Mouse (Mus musculus): ENCODE data around the gene Slc38a10. TPM values are rescaled to one million over a fixed set of nuclear protein-coding genes. Genes with fewer than 3 reads are reported as not detected.

Gene Slc38a10
- polyA plus RNA-seq, 1 experiment from 2014 or later: 59.4 TPM

DNA sequence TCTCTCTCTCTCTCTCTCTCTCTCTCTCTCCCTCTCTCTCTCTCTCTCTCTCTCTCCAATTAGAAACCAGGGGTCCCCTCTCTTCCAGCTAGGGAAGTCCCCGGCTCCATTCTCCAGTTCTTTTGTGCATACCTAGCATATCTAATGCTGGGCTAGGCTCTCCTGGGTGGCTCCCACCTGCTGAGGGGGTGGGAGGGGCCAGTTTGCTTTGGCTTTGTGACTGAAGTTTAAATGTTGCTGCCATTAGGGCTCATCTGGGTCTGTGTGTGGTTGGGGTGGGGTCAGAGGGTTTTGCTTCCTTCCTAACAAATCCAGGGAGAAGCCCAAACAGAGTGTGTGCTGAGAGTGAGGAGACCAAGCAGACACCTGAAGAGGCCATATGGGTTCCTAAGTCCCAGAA is 32.0 kb upstream of the Slc38a10 start:
- no peak overlapping the region for H3K9ac ChIP-seq (ENCODE audit: low read depth, low read length)
- ATAC-seq (replicated peaks; ENCODE audit: low FRiP score): no peak

DNA sequence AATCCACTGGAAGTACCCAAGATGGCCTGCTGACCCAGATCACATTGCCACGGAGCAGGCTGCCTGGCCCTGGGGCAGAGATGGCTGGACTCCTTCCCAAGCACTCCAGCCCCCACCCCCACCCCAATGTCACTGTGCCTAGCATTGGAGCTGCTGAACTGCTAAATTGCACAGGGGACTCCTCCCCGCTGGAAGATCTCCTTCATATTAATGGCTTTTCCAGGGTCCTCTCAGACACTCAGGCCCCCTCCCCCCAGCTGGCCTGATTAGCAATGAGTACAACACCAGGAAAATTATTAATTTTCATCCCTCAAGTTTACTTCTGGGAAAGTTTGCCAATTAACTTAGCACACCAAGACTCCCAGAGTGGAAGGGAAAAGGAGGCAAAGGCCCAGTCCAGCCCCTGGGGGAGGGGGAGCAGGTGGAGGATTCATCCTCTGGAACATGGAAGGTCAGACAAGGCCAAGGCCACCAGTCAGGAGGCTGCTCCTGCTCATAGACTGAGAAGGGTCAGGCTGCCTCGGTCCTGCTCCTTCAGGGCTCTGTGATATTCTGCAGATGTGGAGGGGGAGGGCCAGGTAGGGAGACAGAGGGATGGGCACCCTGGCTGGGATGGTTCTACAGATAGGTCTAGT is 31.4 kb upstream of the Slc38a10 start:
- ATAC-seq (replicated peaks; ENCODE audit: low FRiP score): no peak
- Histone ChIP-seq H3K4me3 (ENCODE audit: low read depth, low read length) (no peak overlapping the region), H3K9me3 (ENCODE audit: control insufficient read depth, low read length) (no peaks in the 10 kb centered on the region), H3K4me2 (no peak overlapping the region), H3K4me1 (replicated peaks; ENCODE audit: control insufficient read depth, insufficient read depth, low read length) (peaks cover 35% of the 10 kb centered on the region), H3K36me3 (ENCODE audit: control insufficient read depth, insufficient read depth, low read length) (no peaks in the 10 kb centered on the region), H3K27ac (ENCODE audit: low read depth, low read length) (no peak overlapping the region), H3K9ac (ENCODE audit: low read depth, low read length) (no peak overlapping the region), H3K27me3 (replicated peaks; ENCODE audit: control insufficient read depth, insufficient read depth, low read length) (peaks cover 48% of the 10 kb centered on the region)
- WGBS: 49% methylated on average over 3 of the region's 3 CpGs
- no peak for DNase-seq (ENCODE audit: low spot score)

More for the DNA sequence above, 32.0 kb upstream of the Slc38a10 start:
- Histone ChIP-seq H3K4me2 (no peak overlapping the region), H3K27ac (ENCODE audit: low read depth, low read length) (no peak overlapping the region; the same call in 1 of the 2 replicates), H3K9me3 (ENCODE audit: control insufficient read depth, low read length) (no peaks in the 10 kb centered on the region), H3K27me3 (replicated peaks; ENCODE audit: control insufficient read depth, insufficient read depth, low read length) (peaks cover 54% of the 10 kb centered on the region), H3K36me3 (ENCODE audit: control insufficient read depth, insufficient read depth, low read length) (no peaks in the 10 kb centered on the region), H3K4me3 (ENCODE audit: low read depth, low read length) (no peak overlapping the region), H3K4me1 (replicated peaks; ENCODE audit: control insufficient read depth, insufficient read depth, low read length) (peaks cover 35% of the 10 kb centered on the region)
- DNase-seq (ENCODE audit: low spot score): no peak
- WGBS: 67% methylated on average over 1 of the region's 1 CpGs

DNA sequence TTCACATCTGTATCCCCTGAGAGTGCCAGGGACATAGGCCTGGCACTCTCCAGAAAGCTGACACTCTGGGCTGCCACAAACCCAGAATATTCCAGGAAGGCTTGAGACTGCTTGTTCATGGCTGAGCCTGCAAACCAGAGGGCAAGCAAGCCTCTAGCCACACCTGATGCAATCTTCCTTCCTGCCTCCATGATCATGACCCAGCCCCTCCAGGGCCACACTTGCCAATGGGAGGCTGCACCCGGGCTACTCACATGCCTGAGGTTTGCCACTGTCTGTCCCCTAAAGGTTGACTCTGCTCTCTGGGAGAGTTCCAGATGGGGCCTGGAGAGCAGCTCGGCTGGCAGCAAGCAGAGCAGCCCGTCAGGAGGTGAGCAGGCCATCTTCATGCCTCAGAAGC is 30.2 kb upstream of the Slc38a10 start:
- Histone ChIP-seq H3K9me3 (ENCODE audit: control insufficient read depth, low read length) (no peaks in the 10 kb centered on the region), H3K27me3 (replicated peaks; ENCODE audit: control insufficient read depth, insufficient read depth, low read length) (peaks cover 36% of the 10 kb centered on the region), H3K9ac (ENCODE audit: low read depth, low read length) (no peak overlapping the region), H3K27ac (ENCODE audit: low read depth, low read length) (no peak overlapping the region), H3K4me2 (no peak overlapping the region), H3K4me3 (ENCODE audit: low read depth, low read length) (no peak overlapping the region), H3K4me1 (replicated peaks; ENCODE audit: control insufficient read depth, insufficient read depth, low read length) (peaks cover 35% of the 10 kb centered on the region), H3K36me3 (ENCODE audit: control insufficient read depth, insufficient read depth, low read length) (no peaks in the 10 kb centered on the region)
- ATAC-seq (replicated peaks; ENCODE audit: low FRiP score) (no peak), DNase-seq (ENCODE audit: low spot score) (no peak)
- WGBS: 51% methylated on average over 3 of the region's 3 CpGs

DNA sequence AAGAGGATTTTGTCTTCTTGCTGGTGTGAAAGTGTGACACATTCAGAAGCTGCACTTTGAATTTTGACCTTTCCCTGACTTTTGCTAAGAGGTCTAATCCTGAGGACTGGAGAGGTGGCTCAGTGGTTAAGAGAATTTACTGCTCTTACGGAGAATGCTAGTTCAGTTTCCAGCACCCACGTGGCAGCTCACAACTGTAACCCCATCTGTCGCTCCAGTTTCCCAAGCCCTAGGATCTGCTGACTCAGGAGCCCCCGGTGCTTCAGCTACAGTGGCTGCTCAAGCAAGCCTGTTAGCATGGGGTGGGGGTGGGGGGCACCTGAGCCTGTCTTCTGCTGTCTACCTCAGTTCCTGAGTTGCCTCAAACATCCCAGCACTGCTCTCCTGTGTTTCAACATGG is 28.2 kb upstream of the Slc38a10 start:
- Histone ChIP-seq H3K36me3 (ENCODE audit: control insufficient read depth, insufficient read depth, low read length) (no peaks in the 10 kb centered on the region), H3K9me3 (ENCODE audit: control insufficient read depth, low read length) (no peaks in the 10 kb centered on the region), H3K4me3 (ENCODE audit: low read depth, low read length) (no peak overlapping the region), H3K9ac (ENCODE audit: low read depth, low read length) (no peak overlapping the region), H3K27ac (ENCODE audit: low read depth, low read length) (no peak overlapping the region), H3K27me3 (replicated peaks; ENCODE audit: control insufficient read depth, insufficient read depth, low read length) (peaks cover 16% of the 10 kb centered on the region), H3K4me2 (no peak overlapping the region), H3K4me1 (replicated peaks; ENCODE audit: control insufficient read depth, insufficient read depth, low read length) (peaks cover 18% of the 10 kb centered on the region)
- no peak for DNase-seq (ENCODE audit: low spot score)
- WGBS: 37% methylated on average over 4 of the region's 4 CpGs
- ATAC-seq (replicated peaks; ENCODE audit: low FRiP score): no peak

DNA sequence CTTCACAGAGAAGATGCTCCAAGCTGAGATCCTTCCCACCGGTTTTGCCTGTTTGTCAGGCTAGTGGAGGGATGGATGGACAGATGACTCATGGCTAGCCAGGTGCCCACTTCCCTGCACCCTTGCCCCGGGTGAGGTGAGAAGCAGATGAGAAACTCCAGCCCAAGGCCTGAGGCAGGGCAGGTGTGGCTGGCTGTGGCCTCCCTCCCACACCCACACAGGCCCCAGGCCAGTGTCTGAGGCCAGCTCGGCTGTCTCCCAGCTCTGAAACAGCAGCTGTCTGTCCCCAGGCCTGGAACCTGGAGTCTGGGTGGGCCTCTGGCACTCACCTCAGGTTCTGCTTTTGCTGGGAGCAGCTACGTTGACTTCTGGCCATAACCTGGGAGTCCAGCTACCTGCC is 24.8 kb upstream of the Slc38a10 start:
- H3K36me3 ChIP-seq (ENCODE audit: control insufficient read depth, insufficient read depth, low read length): no peaks in the 10 kb centered on the region
- H3K27me3 ChIP-seq (replicated peaks; ENCODE audit: control insufficient read depth, insufficient read depth, low read length): peaks cover 5% of the 10 kb centered on the region; the same call in 1 of the 2 replicates
- H3K27ac ChIP-seq (ENCODE audit: low read depth, low read length): no peak overlapping the region
- H3K4me1 ChIP-seq (replicated peaks; ENCODE audit: control insufficient read depth, insufficient read depth, low read length): 0 out of 2 replicates have a peak, but pooled peaks cover 2% of the 10 kb centered on the region
- no peaks in the 10 kb centered on the region for H3K9me3 ChIP-seq (ENCODE audit: control insufficient read depth, low read length)
- WGBS: 78% methylated on average over 4 of the region's 4 CpGs
- DNase-seq (ENCODE audit: low spot score) (no peak), ATAC-seq (replicated peaks; ENCODE audit: low FRiP score) (no peak)
- H3K4me3 ChIP-seq (ENCODE audit: low read depth, low read length): no peak overlapping the region
- H3K9ac ChIP-seq (ENCODE audit: low read depth, low read length): no peak overlapping the region
- H3K4me2 ChIP-seq: no peak overlapping the region

DNA sequence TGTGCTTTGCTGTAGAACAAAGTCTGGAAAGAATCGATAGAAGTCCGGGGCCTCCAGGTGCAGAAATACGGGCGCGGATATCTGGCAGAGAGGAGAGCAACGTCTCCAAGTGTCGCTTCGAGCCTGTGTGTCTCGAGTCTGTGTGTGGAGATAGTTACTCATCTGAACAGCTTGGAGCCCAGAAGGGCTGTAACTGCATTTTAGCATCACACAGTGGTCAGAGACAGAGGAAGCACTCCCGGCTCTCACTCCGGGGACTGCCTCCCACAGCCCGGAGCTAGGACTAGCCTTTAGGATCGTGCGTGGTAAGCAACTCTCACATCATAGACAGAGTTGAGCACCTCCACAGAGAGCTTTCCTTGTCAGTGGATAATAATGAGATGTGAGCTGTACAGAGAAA is 22.1 kb upstream of the Slc38a10 start:
- Histone ChIP-seq H3K36me3 (ENCODE audit: control insufficient read depth, insufficient read depth, low read length) (no peaks in the 10 kb centered on the region), H3K4me3 (ENCODE audit: low read depth, low read length) (no peak overlapping the region), H3K27me3 (replicated peaks; ENCODE audit: control insufficient read depth, insufficient read depth, low read length) (peaks cover 3% of the 10 kb centered on the region; the same call in 1 of the 2 replicates), H3K27ac (ENCODE audit: low read depth, low read length) (no peak overlapping the region), H3K4me1 (replicated peaks; ENCODE audit: control insufficient read depth, insufficient read depth, low read length) (peaks cover 16% of the 10 kb centered on the region), H3K9me3 (ENCODE audit: control insufficient read depth, low read length) (no peaks in the 10 kb centered on the region), H3K4me2 (no peak overlapping the region), H3K9ac (ENCODE audit: low read depth, low read length) (no peak overlapping the region)
- ATAC-seq (replicated peaks; ENCODE audit: low FRiP score) (no peak), DNase-seq (ENCODE audit: low spot score) (peak; percentile 28)
- 81% methylated on average over 14 of the region's 14 CpGs for WGBS

DNA sequence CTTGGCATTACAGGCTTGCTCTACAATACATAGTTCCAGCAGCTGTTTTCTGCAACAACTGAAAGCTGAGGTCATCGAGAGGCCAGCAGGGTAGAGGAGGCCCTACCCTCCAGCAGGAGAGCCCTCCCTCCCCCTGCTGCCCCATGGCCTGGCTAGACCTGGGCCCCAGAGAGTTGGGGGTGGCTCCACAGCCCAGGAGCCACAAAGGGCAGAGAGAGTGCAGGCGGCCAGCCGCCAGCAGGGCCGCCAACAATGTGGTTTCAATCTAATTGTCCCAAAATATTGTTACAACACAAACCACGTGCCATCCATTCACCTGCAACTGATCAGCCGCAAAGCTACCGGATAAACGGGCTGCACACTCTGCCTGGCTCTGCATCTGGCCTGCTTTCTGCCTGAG is 20.0 kb upstream of the Slc38a10 start:
- Histone ChIP-seq H3K9ac (ENCODE audit: low read depth, low read length) (no peak overlapping the region), H3K27ac (ENCODE audit: low read depth, low read length) (no peak overlapping the region), H3K36me3 (ENCODE audit: control insufficient read depth, insufficient read depth, low read length) (no peaks in the 10 kb centered on the region), H3K27me3 (replicated peaks; ENCODE audit: control insufficient read depth, insufficient read depth, low read length) (peaks cover 3% of the 10 kb centered on the region; the same call in 1 of the 2 replicates), H3K4me2 (no peak overlapping the region), H3K9me3 (ENCODE audit: control insufficient read depth, low read length) (no peaks in the 10 kb centered on the region), H3K4me3 (ENCODE audit: low read depth, low read length) (no peak overlapping the region), H3K4me1 (replicated peaks; ENCODE audit: control insufficient read depth, insufficient read depth, low read length) (peaks cover 20% of the 10 kb centered on the region)
- peak; percentile 34 for DNase-seq (ENCODE audit: low spot score)
- 52% methylated on average over 8 of the region's 8 CpGs for whole genome bisulfite sequencing
- no peak; the same call in 1 of the 2 replicates for ATAC-seq (replicated peaks; ENCODE audit: low FRiP score)

DNA sequence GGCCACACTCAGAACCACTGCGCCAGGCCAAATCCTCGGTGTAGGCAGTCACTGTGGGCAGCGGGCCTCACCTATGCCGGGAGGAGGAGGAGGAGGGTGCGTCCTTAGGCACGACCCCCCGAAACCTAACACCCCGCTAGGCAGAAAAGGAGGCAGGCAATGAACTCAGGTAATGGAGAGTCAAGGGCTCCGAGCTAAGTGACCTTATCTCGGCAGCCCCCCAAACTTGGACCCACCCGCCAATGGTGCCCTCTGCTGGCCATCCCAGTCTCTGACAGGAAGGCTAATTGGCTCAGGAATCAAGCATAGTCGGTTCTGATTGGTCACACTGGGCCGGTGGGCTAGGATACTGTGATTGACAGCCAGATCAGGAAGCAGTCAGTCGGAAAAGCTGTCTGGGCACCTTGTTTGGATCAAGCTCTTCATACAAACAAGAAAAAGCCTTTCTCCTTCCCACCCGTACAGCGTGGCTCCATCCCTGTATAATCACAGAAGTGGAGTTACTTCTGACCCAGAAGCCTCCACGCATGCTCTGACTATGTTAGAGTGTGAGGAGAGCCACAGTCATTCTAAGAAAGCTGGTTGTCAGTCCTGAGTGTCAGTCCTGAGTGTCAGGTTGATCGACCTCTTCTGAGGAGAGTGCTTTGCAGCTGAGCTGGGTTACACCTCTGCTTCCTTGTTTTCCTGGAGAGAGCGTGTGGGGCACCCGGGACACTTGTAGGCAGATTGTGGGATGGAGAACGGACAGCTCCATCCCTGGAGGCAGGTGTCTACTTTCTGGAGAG is 18.3 kb upstream of the Slc38a10 start:
- Histone ChIP-seq H3K27me3 (replicated peaks; ENCODE audit: control insufficient read depth, insufficient read depth, low read length) (peaks cover 3% of the 10 kb centered on the region; the same call in 1 of the 2 replicates), H3K9me3 (ENCODE audit: control insufficient read depth, low read length) (no peaks in the 10 kb centered on the region), H3K27ac (ENCODE audit: low read depth, low read length) (no peak overlapping the region), H3K9ac (ENCODE audit: low read depth, low read length) (peak overlapping the region; percentile 18), H3K36me3 (ENCODE audit: control insufficient read depth, insufficient read depth, low read length) (no peaks in the 10 kb centered on the region), H3K4me3 (ENCODE audit: low read depth, low read length) (peak overlapping the region; percentile 15; the same call in 1 of the 2 replicates), H3K4me1 (replicated peaks; ENCODE audit: control insufficient read depth, insufficient read depth, low read length) (peaks cover 25% of the 10 kb centered on the region), H3K4me2 (peak overlapping the region; percentile 52)
- 23% methylated on average over 21 of the region's 21 CpGs for WGBS
- ATAC-seq (replicated peaks; ENCODE audit: low FRiP score) (peak; percentile 50; the same call in 1 of the 2 replicates), DNase-seq (ENCODE audit: low spot score) (peak; percentile 76)

Data from liver, embryonic 11.5 days (tissue).